Mouse (Mus musculus): ENCODE results near the gene Coa5. TPM values are rescaled to one million over a fixed set of nuclear protein-coding genes. Genes with fewer than 3 reads are reported as not detected.

The Coa5 gene
- 10 to 100 TPM; 26.6 to 30.2 TPM for total RNA-seq (2023)

DNA sequence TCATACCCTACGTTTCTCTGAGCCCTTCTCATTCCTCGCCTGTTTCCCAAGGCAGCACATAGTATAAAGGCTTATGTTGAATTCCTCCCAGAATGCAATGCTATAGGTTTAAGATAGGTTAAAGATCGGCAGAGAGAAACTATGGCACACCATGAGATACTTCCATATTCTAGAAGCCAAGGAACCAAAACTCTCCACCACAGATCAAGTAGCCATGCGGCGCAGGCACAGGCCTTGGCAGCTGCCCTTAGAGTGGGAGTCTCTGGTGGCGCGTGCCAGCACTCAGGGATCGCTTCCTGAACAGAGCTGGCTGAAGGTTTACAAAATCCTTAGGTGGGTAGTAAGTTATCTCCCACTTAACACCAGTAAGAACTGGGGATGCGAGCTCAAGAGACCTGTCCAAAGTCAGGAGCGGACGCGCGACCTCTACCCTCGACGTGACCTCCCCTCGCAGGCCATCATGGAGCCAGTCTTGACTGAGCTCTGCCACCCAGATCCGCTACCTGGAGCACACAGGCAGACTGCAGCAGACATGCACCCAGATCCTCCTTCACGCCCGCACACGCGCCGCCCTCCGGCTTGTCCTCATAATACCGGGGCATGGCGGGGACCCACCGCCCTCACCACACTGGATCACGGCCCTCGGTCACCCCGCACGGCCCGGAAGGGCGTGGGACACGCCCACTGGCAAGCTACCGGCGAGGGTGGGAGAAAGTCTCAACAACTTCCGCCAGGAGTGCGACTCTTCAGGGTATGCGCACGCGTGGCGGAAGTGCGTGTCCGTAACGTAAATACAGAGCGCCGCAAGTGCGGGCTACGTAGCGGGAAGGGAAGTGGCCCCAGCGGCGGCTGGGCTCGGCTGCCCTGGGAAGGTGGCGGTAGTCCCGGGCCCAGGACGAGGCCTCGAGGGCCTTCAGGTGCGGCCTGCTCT is at the start of gene Coa5, which contains the start of gene Unc50:
Gene Coa5 (minus strand): TSS at position 738 of the 931 bp plus-strand sequence.
Gene Unc50 (plus strand): TSS at position 774 of the 931 bp plus-strand sequence.

Other genes starting within 250 kb of the Coa5 start
- gene Cnga3, start 215.7 kb downstream of the Coa5 start, total RNA-seq (2023), result not detected
- gene Inpp4a, start 130.2 kb downstream of the Coa5 start, total RNA-seq (2023), result 100 to 1,000 TPM; 146 to 163 TPM
- gene Unc50, start within 50 bp of the Coa5 start, total RNA-seq (2023), result 10 to 100 TPM; 31.6 to 33.1 TPM
- 10 to 100 TPM; 21.3 to 22.6 TPM for gene Mgat4a, start 110.9 kb upstream of the Coa5 start, total RNA-seq (2023)